Mouse (Mus musculus): ENCODE data around the gene Il6ra. TPM values are rescaled to one million over a fixed set of nuclear protein-coding genes. Genes with fewer than 3 reads are reported as not detected.

Gene Il6ra
- polyA plus RNA-seq, 1 experiment: 0.97 TPM

DNA sequence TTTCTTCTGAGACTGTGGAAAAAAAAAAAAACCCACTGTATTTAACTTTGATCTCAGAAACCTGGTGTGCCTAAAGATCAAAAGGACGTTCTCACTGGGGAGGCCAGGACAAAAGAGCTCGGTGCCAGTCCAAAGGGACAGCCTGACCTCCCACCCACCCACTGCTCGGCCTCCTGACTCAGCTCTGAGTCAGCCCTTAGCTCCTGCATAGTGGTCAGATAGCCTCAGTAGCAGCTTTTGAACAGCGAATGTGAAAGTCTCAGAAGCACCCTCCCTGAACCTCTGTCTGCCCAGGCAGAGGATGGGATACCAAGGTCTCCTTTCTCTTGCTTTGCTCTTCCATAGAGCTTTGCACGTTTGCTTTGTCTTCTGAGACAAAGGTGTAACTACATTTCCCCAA, 16.4 kb downstream of the Il6ra start:
- H3K4me1 ChIP-seq (ENCODE audit: control insufficient read depth, insufficient read depth, low read length): peaks cover 6% of the 10 kb centered on the region
- no peak overlapping the region for H3K9ac ChIP-seq (ENCODE audit: low read depth, poor library complexity, severe bottlenecking)
- H3K27ac ChIP-seq (ENCODE audit: insufficient read depth, low read length): peak overlapping the region; percentile 20; the same call in 1 of the 2 replicates
- no peak overlapping the region for H3K4me3 ChIP-seq (ENCODE audit: low read depth, low read length)
- H3K9me3 ChIP-seq (replicated peaks; ENCODE audit: control insufficient read depth, insufficient read depth, low read length, poor library complexity, severe bottlenecking): no peaks in the 10 kb centered on the region
- no peak for TF ChIP-seq POLR2A (IDR thresholded peaks at IDR 0.05; ENCODE audit: insufficient read depth, low read length)
- no peak for TF ChIP-seq EP300 (IDR thresholded peaks at IDR 0.05; ENCODE audit: insufficient read depth, low read depth, low read length)
- no peak for TF ChIP-seq CTCF (IDR thresholded peaks at IDR 0.05; ENCODE audit: low read depth, low read length)
- H3K36me3 ChIP-seq (ENCODE audit: control insufficient read depth, insufficient read depth, low read length, poor library complexity, severe bottlenecking): no peaks in the 10 kb centered on the region
- no peaks in the 10 kb centered on the region for H3K27me3 ChIP-seq (ENCODE audit: control insufficient read depth, insufficient read depth, low read length, poor library complexity, severe bottlenecking)

DNA sequence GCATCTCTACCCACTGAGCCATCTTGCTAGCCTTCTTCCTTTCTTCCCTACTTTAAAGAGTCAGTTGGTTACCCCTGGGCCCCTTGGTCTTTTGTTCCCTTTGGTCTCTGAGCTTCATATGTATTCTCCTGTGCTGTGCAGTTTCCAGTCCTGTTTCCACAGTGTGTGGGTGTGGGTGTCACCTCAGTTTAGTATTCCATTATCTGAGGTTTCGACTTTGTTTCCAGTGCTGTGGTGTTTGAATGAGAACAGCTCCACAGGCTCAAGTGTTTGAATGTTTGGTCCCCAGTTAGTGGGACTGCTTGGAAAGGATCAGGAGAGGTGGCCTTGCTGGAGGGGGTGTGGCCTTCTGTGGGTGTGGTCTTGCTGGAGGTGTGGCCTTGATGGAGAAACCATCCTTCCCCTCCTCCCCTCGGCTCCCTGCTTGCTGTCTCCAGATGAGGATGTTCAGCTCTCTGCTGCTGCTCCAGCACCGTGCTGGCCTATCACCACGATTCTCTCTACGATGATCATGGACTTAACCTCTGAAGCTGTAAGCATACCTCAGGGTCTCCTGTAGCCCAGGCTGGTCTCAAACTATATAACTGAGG, 20.4 kb downstream of the Il6ra start:
- H3K9me3 ChIP-seq (replicated peaks; ENCODE audit: control insufficient read depth, insufficient read depth, low read length, poor library complexity, severe bottlenecking): no peaks in the 10 kb centered on the region
- no peak for TF ChIP-seq POLR2A (IDR thresholded peaks at IDR 0.05; ENCODE audit: insufficient read depth, low read length)
- TF ChIP-seq EP300 (IDR thresholded peaks at IDR 0.05; ENCODE audit: insufficient read depth, low read depth, low read length): no peak
- TF ChIP-seq CTCF (IDR thresholded peaks at IDR 0.05; ENCODE audit: low read depth, low read length): no peak
- H3K4me1 ChIP-seq (ENCODE audit: control insufficient read depth, insufficient read depth, low read length): peaks cover 6% of the 10 kb centered on the region
- no peaks in the 10 kb centered on the region for H3K36me3 ChIP-seq (ENCODE audit: control insufficient read depth, insufficient read depth, low read length, poor library complexity, severe bottlenecking)
- no peak overlapping the region for H3K4me3 ChIP-seq (ENCODE audit: low read depth, low read length)
- no peak overlapping the region for H3K9ac ChIP-seq (ENCODE audit: low read depth, poor library complexity, severe bottlenecking)
- H3K27me3 ChIP-seq (ENCODE audit: control insufficient read depth, insufficient read depth, low read length, poor library complexity, severe bottlenecking): no peaks in the 10 kb centered on the region
- H3K27ac ChIP-seq (ENCODE audit: insufficient read depth, low read length): no peak overlapping the region

DNA sequence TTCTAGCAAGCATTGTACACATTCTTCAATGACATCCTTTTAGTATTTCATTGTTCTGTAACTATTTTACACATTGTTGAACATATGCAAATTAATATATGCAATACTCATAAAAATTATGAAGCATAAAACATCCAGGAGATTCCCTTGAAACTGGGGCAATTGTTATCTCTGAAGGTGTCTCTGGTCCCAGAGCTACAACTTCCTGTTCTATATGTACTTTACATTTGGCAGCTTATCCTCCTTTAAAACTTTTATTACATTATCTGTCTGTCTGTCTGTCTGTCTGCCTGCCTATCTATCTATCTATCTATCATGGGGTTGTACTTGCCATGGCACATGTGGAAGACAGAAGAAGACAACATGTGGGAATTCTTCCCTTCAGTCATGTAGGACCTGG, 21.3 kb downstream of the Il6ra start:
- Histone ChIP-seq H3K4me1 (ENCODE audit: control insufficient read depth, insufficient read depth, low read length) (peaks cover 3% of the 10 kb centered on the region), H3K4me3 (ENCODE audit: low read depth, low read length) (no peak overlapping the region), H3K27ac (ENCODE audit: insufficient read depth, low read length) (no peak overlapping the region), H3K27me3 (ENCODE audit: control insufficient read depth, insufficient read depth, low read length, poor library complexity, severe bottlenecking) (no peaks in the 10 kb centered on the region), H3K36me3 (ENCODE audit: control insufficient read depth, insufficient read depth, low read length, poor library complexity, severe bottlenecking) (no peaks in the 10 kb centered on the region), H3K9ac (ENCODE audit: low read depth, poor library complexity, severe bottlenecking) (no peak overlapping the region), H3K9me3 (replicated peaks; ENCODE audit: control insufficient read depth, insufficient read depth, low read length, poor library complexity, severe bottlenecking) (no peaks in the 10 kb centered on the region)
- TF ChIP-seq CTCF (IDR thresholded peaks at IDR 0.05; ENCODE audit: low read depth, low read length) (no peak), POLR2A (IDR thresholded peaks at IDR 0.05; ENCODE audit: insufficient read depth, low read length) (no peak)

DNA sequence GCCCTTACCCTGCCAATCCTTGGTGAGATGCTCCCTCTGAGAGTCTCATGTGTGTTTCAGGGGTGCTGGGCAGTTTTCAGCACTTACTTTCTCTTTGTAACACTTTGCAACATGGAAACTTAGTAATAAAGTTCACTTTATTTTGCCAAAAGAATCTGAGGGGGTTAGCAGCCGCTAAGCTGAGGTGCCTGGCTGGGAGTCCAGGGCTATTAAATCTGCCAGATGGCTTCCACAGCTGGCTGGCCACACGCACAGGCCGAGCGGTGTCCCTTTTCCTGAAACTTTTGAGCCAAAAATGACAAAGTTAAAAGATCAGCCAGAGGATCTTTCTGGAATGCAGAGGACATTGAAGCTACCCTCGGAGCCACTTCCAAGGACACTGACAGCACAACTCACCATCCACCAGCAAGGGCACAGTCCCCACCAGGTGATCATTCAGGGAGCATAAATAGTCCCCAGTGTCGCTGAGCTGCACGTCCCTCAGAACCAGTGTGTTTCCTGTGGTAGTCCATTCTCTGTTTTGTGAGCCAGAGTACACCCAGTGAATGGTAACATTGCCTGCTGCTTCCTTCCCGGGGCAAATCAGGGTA, 23.1 kb downstream of the Il6ra start:
- Histone ChIP-seq H3K27me3 (ENCODE audit: control insufficient read depth, insufficient read depth, low read length, poor library complexity, severe bottlenecking) (no peaks in the 10 kb centered on the region), H3K4me1 (ENCODE audit: control insufficient read depth, insufficient read depth, low read length) (peaks cover 2% of the 10 kb centered on the region), H3K9ac (ENCODE audit: low read depth, poor library complexity, severe bottlenecking) (no peak overlapping the region), H3K9me3 (replicated peaks; ENCODE audit: control insufficient read depth, insufficient read depth, low read length, poor library complexity, severe bottlenecking) (no peaks in the 10 kb centered on the region), H3K4me3 (ENCODE audit: low read depth, low read length) (no peak overlapping the region), H3K27ac (ENCODE audit: insufficient read depth, low read length) (no peak overlapping the region), H3K36me3 (ENCODE audit: control insufficient read depth, insufficient read depth, low read length, poor library complexity, severe bottlenecking) (no peaks in the 10 kb centered on the region)
- no peak for TF ChIP-seq POLR2A (IDR thresholded peaks at IDR 0.05; ENCODE audit: insufficient read depth, low read length)
- no peak for TF ChIP-seq CTCF (IDR thresholded peaks at IDR 0.05; ENCODE audit: low read depth, low read length)
- TF ChIP-seq EP300 (IDR thresholded peaks at IDR 0.05; ENCODE audit: insufficient read depth, low read depth, low read length): no peak

DNA sequence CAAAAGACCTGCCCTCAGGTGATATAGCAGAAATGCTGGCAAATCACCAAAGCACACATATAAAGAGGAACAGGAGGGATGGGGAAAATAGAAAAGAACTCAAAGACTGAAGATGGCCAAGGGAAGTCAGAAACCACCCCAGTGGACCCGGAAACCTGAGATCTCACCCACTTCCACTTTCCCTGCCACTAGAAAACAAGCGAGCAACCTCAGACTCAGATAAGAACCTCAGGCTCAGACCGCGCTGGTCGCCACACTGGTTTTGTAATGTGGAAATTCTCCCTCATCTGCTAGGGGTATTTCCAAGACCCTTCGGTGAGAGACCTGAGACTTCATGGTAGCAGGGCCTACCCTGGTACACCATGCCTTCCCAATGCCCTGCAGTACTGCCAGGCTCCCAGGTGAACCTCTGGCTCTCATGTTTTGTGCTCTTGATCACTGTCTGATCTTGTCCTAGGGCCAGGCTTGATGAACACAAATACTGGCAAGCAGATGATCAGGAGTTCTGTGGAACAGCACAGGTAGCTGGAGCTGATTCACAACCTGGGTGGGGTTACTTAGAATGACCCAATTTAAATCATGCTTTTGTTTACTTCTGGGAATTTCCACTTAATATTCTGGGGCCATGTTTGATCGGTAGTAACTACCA, 25.3 kb downstream of the Il6ra start:
- Histone ChIP-seq H3K4me1 (ENCODE audit: control insufficient read depth, insufficient read depth, low read length) (peaks cover 2% of the 10 kb centered on the region), H3K4me3 (ENCODE audit: low read depth, low read length) (no peak overlapping the region), H3K36me3 (ENCODE audit: control insufficient read depth, insufficient read depth, low read length, poor library complexity, severe bottlenecking) (no peaks in the 10 kb centered on the region), H3K9me3 (replicated peaks; ENCODE audit: control insufficient read depth, insufficient read depth, low read length, poor library complexity, severe bottlenecking) (no peaks in the 10 kb centered on the region), H3K27me3 (ENCODE audit: control insufficient read depth, insufficient read depth, low read length, poor library complexity, severe bottlenecking) (no peaks in the 10 kb centered on the region), H3K27ac (ENCODE audit: insufficient read depth, low read length) (no peak overlapping the region), H3K9ac (ENCODE audit: low read depth, poor library complexity, severe bottlenecking) (no peak overlapping the region)
- TF ChIP-seq POLR2A (IDR thresholded peaks at IDR 0.05; ENCODE audit: insufficient read depth, low read length) (no peak), EP300 (IDR thresholded peaks at IDR 0.05; ENCODE audit: insufficient read depth, low read depth, low read length) (no peak), CTCF (IDR thresholded peaks at IDR 0.05; ENCODE audit: low read depth, low read length) (no peak)

DNA sequence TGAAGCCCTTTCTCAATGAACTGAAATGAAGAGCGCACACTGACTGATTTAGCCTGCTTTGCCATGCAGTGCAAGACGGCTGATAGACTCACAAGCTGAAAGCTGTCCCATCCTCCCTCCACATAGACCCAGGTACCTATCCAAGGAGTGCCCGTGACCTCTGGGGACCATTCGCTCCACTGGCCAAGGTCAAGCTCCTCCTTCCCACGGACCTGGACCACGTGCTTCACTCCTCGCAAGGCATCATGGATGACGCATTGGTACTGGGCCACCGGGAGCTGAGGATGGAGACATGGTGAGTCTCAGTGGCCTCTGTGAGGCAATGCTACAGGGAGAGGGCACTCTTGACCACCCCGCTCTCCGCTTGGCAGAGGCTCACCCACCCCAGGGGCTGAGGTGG, 27.2 kb downstream of the Il6ra start:
- H3K9me3 ChIP-seq (replicated peaks; ENCODE audit: control insufficient read depth, insufficient read depth, low read length, poor library complexity, severe bottlenecking): no peaks in the 10 kb centered on the region
- no peak overlapping the region for H3K9ac ChIP-seq (ENCODE audit: low read depth, poor library complexity, severe bottlenecking)
- H3K4me3 ChIP-seq (ENCODE audit: low read depth, low read length): no peak overlapping the region
- H3K36me3 ChIP-seq (ENCODE audit: control insufficient read depth, insufficient read depth, low read length, poor library complexity, severe bottlenecking): no peaks in the 10 kb centered on the region
- H3K27me3 ChIP-seq (ENCODE audit: control insufficient read depth, insufficient read depth, low read length, poor library complexity, severe bottlenecking): no peaks in the 10 kb centered on the region
- H3K4me1 ChIP-seq (ENCODE audit: control insufficient read depth, insufficient read depth, low read length): peaks cover 2% of the 10 kb centered on the region
- no peak for TF ChIP-seq CTCF (IDR thresholded peaks at IDR 0.05; ENCODE audit: low read depth, low read length)
- no peak for TF ChIP-seq POLR2A (IDR thresholded peaks at IDR 0.05; ENCODE audit: insufficient read depth, low read length)
- TF ChIP-seq EP300 (IDR thresholded peaks at IDR 0.05; ENCODE audit: insufficient read depth, low read depth, low read length): no peak
- no peak overlapping the region for H3K27ac ChIP-seq (ENCODE audit: insufficient read depth, low read length)
